In the genomic region with DNA sequence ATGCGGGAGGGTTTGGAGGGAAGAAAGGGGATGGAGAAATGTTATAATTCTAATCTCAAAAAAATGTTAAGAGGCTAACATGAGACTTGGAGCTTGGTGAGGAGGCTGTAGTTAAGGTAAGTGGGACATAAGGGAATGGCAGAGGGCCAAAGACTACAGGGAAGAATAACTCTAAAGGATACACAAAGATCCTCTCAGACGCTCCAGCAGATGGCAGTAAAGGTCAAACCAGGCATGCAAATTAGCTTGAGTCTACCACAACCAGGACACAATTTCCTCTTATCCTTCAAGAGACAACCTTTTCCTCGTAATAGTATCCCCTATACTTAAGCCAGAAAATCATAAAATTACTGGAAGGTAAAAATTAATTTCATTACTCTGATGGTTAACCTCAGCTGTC, we compare ENCODE assay signal across 10 mouse cellular contexts.
DNase-seq lines count a peak whose midpoint lies in the region; ATAC-seq and TF ChIP-seq lines count a peak whose summit lies in the region.
"Had no signal": no experiment of that assay in that cellular context is flagged by ENCODE, and none has a peak within 500 bp of the region (broad histone marks: within the 10 kb centered on the region; RNA-seq: fewer than 3 reads in every experiment).

No protein-coding gene starts in this region.

- no peak for ATAC-seq in forebrain, embryonic 13.5 days

- H3K36me3 ChIP-seq in thymus, adult 2 months (ENCODE audit: control insufficient read depth, insufficient read depth, low read length): no peaks in the 10 kb centered on the region
- no peaks in the 10 kb centered on the region for H3K36me3 ChIP-seq in forebrain, embryonic 13.5 days (ENCODE audit: poor library complexity, severe bottlenecking)
- H3K36me3 ChIP-seq: heart, embryonic 13.5 days had no signal

- WGBS in thymus, adult 2 months: 60% methylated on average over 3 of the region's 3 CpGs
- WGBS in forebrain, embryonic 13.5 days: 67% methylated on average over 3 of the region's 3 CpGs

- no peaks in the 10 kb centered on the region; the same call in 1 of the 2 replicates for H3K9me3 ChIP-seq in forebrain, embryonic 13.5 days (replicated peaks)
- H3K9me3 ChIP-seq: heart, embryonic 13.5 days; megakaryocyte, embryonic 14.5 days had no signal

- no peak for TF ChIP-seq POLR2A in thymus, adult 2 months (IDR thresholded peaks at IDR 0.05; ENCODE audit: control insufficient read depth, extremely low read depth, insufficient read depth, low read length, poor library complexity)
- no peak for TF ChIP-seq POLR2A in cortical plate, adult 2 months (IDR thresholded peaks at IDR 0.05; ENCODE audit: extremely low read depth, insufficient read depth, low read length)

- no peaks in the 10 kb centered on the region for H3K4me1 ChIP-seq in thymus, adult 2 months (replicated peaks; ENCODE audit: control insufficient read depth, insufficient read depth, low read length)
- no peaks in the 10 kb centered on the region for H3K4me1 ChIP-seq in cortical plate, adult 2 months (ENCODE audit: control insufficient read depth, insufficient read depth, low read length)
- no peaks in the 10 kb centered on the region for H3K4me1 ChIP-seq in forebrain, embryonic 13.5 days
- H3K4me1 ChIP-seq: heart, embryonic 13.5 days; megakaryocyte, embryonic 14.5 days had no signal

- H3K27me3 ChIP-seq in thymus, adult 2 months (ENCODE audit: control insufficient read depth, insufficient read depth, low read length): no peaks in the 10 kb centered on the region
- H3K27me3 ChIP-seq in forebrain, embryonic 13.5 days: no peaks in the 10 kb centered on the region
- H3K27me3 ChIP-seq: heart, embryonic 13.5 days; megakaryocyte, embryonic 14.5 days had no signal

- TF ChIP-seq CTCF in gastrocnemius, adult 2 months (IDR thresholded peaks at IDR 0.05): peak; percentile 69
- TF ChIP-seq CTCF in thymus, adult 2 months (IDR thresholded peaks at IDR 0.05; ENCODE audit: borderline replicate concordance, control insufficient read depth, extremely low read depth, insufficient read depth, low read length, poor library complexity): no peak
- peak; percentile 42; the same call in 1 of the 2 replicates for TF ChIP-seq CTCF in cortical plate, adult 2 months (IDR thresholded peaks at IDR 0.05; ENCODE audit: extremely low read depth, insufficient read depth, low read length)
- TF ChIP-seq CTCF in layer of hippocampus, adult 2 months (conservative IDR thresholded peaks at IDR 0.05): peak; percentile 75

- H3K27ac ChIP-seq in gastrocnemius, adult 2 months: no peak overlapping the region
- no peak overlapping the region for H3K27ac ChIP-seq in thymus, adult 2 months (ENCODE audit: control insufficient read depth, insufficient read depth, low read length)
- H3K27ac ChIP-seq in cortical plate, adult 2 months (ENCODE audit: insufficient read depth, low read length): no peak overlapping the region
- no peak overlapping the region for H3K27ac ChIP-seq in layer of hippocampus, adult 2 months
- no peak overlapping the region for H3K27ac ChIP-seq in forebrain, embryonic 13.5 days
- H3K27ac ChIP-seq: heart, embryonic 13.5 days had no signal

- DNase-seq in gastrocnemius, adult 2 months: peak; percentile 28
- DNase-seq in gastrocnemius, postnatal 14 days: no peak
- peak; percentile 11 for DNase-seq in thymus, adult 2 months
- no peak for DNase-seq in thymus, adult 18-20 months
- peak; percentile 13 to 33 for DNase-seq in layer of hippocampus, adult 2 months (ENCODE audit: low spot score in 2 of 2)
- peak; percentile 38 for DNase-seq in naive thymus-derived CD4-positive, alpha-beta T cell, adult 2 months (ENCODE audit: low read depth)

- intact Hi-C loops in gastrocnemius, adult 2 months (cut with DNase I): loop anchor here (5.0 kb wide), 2 partner anchors 323 to 408 kb away; no protein-coding TSS in a partner anchor
- intact Hi-C loops in gastrocnemius, postnatal 14 days (cut with DNase I; ENCODE audit: low total_unique reads): loop anchor here (10.0 kb wide), 1 partner anchor 400 kb away; no protein-coding TSS in a partner anchor

- H3K4me3 ChIP-seq in gastrocnemius, adult 2 months: no peak overlapping the region
- H3K4me3 ChIP-seq in thymus, adult 2 months (ENCODE audit: control insufficient read depth, insufficient read depth, low read length): no peak overlapping the region
- no peak overlapping the region for H3K4me3 ChIP-seq in cortical plate, adult 2 months (ENCODE audit: insufficient read depth, low read length)
- no peak overlapping the region for H3K4me3 ChIP-seq in layer of hippocampus, adult 2 months
- H3K4me3 ChIP-seq in forebrain, embryonic 13.5 days: no peak overlapping the region
- H3K4me3 ChIP-seq: heart, embryonic 13.5 days; megakaryocyte, embryonic 14.5 days had no signal

- no peak overlapping the region for H3K4me2 ChIP-seq in forebrain, embryonic 13.5 days
- H3K4me2 ChIP-seq: heart, embryonic 13.5 days had no signal

- no peak overlapping the region for H3K9ac ChIP-seq in forebrain, embryonic 13.5 days
- H3K9ac ChIP-seq: heart, embryonic 13.5 days had no signal

Comparison
In these comparisons a context has a peak if more than half of its experiments do, and no peak if none do; other contexts are left out.
1. DNase-seq: peak in gastrocnemius, adult 2 months (single experiment), thymus, adult 2 months (single experiment), layer of hippocampus, adult 2 months (2 of 2) and naive thymus-derived CD4-positive, alpha-beta T cell, adult 2 months (single experiment); none in gastrocnemius, postnatal 14 days (single experiment) and thymus, adult 18-20 months (0 of 2).